Mouse (Mus musculus) small intestine, adult 2 months (tissue): ENCODE data around the gene Srrm3.

ENCODE experiments used
- CTCF ChIP-seq: fragments of 200-500 bp; IDR thresholded peaks from 2 replicates; pipeline ENCODE4 v1.5.1; 2012; ENCODE audit warnings: low read depth, mild to moderate bottlenecking, control low read depth, inconsistent platforms, low read length, moderate library complexity, mixed read lengths; ENCODE audit not compliant: insufficient replicate concordance, insufficient read length; ENCODE audit errors: extremely low read depth
- POLR2A ChIP-seq: fragments of 200-500 bp; IDR thresholded peaks from 2 replicates; pipeline ENCODE4 v1.6.1; 2012; ENCODE audit warnings: low read depth, mild to moderate bottlenecking, control low read depth, inconsistent platforms, low read length, moderate library complexity

DNA sequence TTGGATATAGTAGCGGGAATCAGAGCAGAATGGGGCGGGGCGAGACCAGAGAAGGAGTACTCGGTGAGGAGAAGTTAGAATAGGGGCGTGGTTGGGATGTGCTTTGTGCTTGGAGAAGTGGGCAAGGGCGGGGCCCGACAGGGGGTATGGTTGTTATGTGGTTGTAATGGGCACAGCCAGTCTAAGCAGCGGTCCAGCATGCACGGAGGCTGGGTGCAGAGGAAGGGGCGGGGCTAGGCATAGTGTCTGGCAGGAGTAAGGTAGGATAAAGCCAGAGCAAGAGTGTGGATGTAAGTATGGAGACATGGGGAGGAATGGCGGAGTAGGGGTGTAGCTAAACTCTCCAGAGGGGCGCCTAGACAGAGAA, 28.8 kb downstream of the Srrm3 start:
- TF ChIP-seq POLR2A (no peak), CTCF (no peak)
